Mouse (Mus musculus) heart, postnatal 0 days (tissue): ENCODE data around the gene Cic. TPM values are rescaled to one million over a fixed set of nuclear protein-coding genes. Genes with fewer than 3 reads are reported as not detected.
A peak's percentile ranks its signal among the peaks of the same experiment; 100 is the strongest.

Experiments
- ATAC-seq: fragments of 200-750 bp; cut with Nextera tagmentation; 2 replicates; pipeline ENCODE4 v1.8.0; 2017; ENCODE audit warnings: low read depth, moderate number of reproducible peaks, moderate library complexity; ENCODE audit not compliant: insufficient read depth
- DNase-seq: peaks from one replicate; pipeline ENCODE4 v3.0.0-alpha.2; 2016; ENCODE audit warnings: low spot score
- H3K27ac ChIP-seq: fragments of 300-500 bp; sonication (generic); 2 replicates; pipeline ENCODE4 v1.5.1; 2014; ENCODE audit warnings: low read depth, mild to moderate bottlenecking
- H3K27me3 ChIP-seq: fragments of 300-500 bp; sonication (generic); 2 replicates; pipeline ENCODE4 v1.6.1; 2014; ENCODE audit warnings: low read length, mixed read lengths; ENCODE audit not compliant: control insufficient read depth, insufficient read depth
- H3K36me3 ChIP-seq: fragments of 300-500 bp; sonication (generic); replicated peaks from 2 replicates; pipeline ENCODE4 v1.6.1; 2014; ENCODE audit warnings: low read length, mixed read lengths; ENCODE audit not compliant: control insufficient read depth, insufficient read depth
- H3K4me1 ChIP-seq: fragments of 300-500 bp; sonication (generic); 2 replicates; pipeline ENCODE4 v1.6.1; 2014; ENCODE audit warnings: antibody characterized with exemption; ENCODE audit not compliant: control insufficient read depth, insufficient read depth
- H3K4me2 ChIP-seq: fragments of 300-500 bp; sonication (generic); 2 replicates; pipeline ENCODE4 v1.6.1; 2014; ENCODE audit warnings: low read depth, mild to moderate bottlenecking, low read length, moderate library complexity
- H3K4me3 ChIP-seq: fragments of 300-500 bp; sonication (generic); 2 replicates; pipeline ENCODE4 v1.5.1; 2014; ENCODE audit warnings: low read depth, low read length
- H3K9ac ChIP-seq: fragments of 300-500 bp; sonication (generic); replicated peaks from 2 replicates; pipeline ENCODE4 v1.6.1; 2014; ENCODE audit warnings: low read depth, low read length, mixed read lengths
- H3K9me3 ChIP-seq: fragments of 300-500 bp; sonication (generic); replicated peaks from 2 replicates; pipeline ENCODE4 v1.6.1; 2016; ENCODE audit warnings: low read length; ENCODE audit not compliant: control insufficient read depth
- CTCF ChIP-seq: IDR thresholded peaks from 2 replicates; pipeline ENCODE4 v1.5.1; 2016; ENCODE audit warnings: antibody characterized with exemption, control low read depth, low read depth
- EP300 ChIP-seq: IDR thresholded peaks from 2 replicates; pipeline ENCODE4 v1.6.1; 2016; ENCODE audit warnings: antibody characterized with exemption, low read depth
- WGBS: fragments of 180-500 bp; shearing (Covaris S2); extraction: QIAGEN DNeasy Blood & Tissue Kit; methylation state at CpG from one replicate; pipeline ENCODE4 v1.1.7; 2014; 5-methylcytosine and 5-hydroxymethylcytosine counted together
- polyA plus RNA-seq: library from polyadenylated mRNA; unstranded; fragments of >200 nt; fragmentation: Nextera tagmentation; extraction: Ambion mirVana; gene quantifications from 2 replicates; pipeline ENCODE4 v1.2.1, GENCODE M21; 2015
- total RNA-seq: library from RNA; depleted of rRNA; stranded (reverse); fragments of >200 nt; gene quantifications from 2 replicates; pipeline ENCODE4 v1.2.3, GENCODE M21; 2014; ENCODE audit warnings: low replicate concordance

The Cic gene
- total and polyA plus RNA-seq, 2 experiments from 2014 or later = 16.9 to 63.0 TPM

GRCm38 (mm10) chr7:25238829-25239623 lies 28.5 kb upstream of the Cic start:
- peaks cover 15% of the 10 kb centered on the region for H3K36me3 ChIP-seq
- ATAC-seq (peak; percentile 53), DNase-seq (peak; percentile 96)
- no peaks in the 10 kb centered on the region for H3K9me3 ChIP-seq
- peak overlapping the region; percentile 90 for H3K4me3 ChIP-seq
- TF ChIP-seq CTCF (peak; percentile 74), EP300 (peak; percentile 13)
- peak overlapping the region; percentile 95 for H3K27ac ChIP-seq
- peak overlapping the region; percentile 40; the same call in 1 of the 2 replicates for H3K9ac ChIP-seq
- 2% methylated on average over 30 of the region's 30 CpGs for WGBS
- H3K27me3 ChIP-seq = no peaks in the 10 kb centered on the region
- H3K4me2 ChIP-seq = peak overlapping the region; percentile 69
- peaks cover 16% of the 10 kb centered on the region for H3K4me1 ChIP-seq

DNA sequence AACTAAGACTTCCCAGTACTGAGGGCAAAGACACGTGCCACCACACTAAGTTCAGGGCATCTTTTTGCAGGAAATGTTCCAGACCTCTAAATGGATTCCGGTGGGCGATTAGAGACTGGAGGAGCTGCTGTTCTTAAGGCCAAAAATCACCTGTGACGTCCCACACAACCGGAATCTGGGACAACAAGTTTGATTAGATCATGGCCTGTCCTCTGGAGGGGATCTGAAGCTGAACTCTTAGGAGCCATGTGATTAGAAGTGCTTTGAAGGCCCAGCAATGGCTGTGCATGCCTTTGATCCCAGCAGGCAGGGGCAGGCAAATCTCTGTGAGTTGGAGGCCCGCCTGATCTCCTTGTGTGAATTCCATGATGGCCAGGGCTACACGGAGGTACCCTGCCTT lies 26.9 kb upstream of the Cic start:
- H3K9me3 ChIP-seq = no peaks in the 10 kb centered on the region
- ATAC-seq = no peak
- TF ChIP-seq CTCF (no peak), EP300 (no peak)
- no peak overlapping the region for H3K4me2 ChIP-seq
- H3K27me3 ChIP-seq = no peaks in the 10 kb centered on the region
- no peak overlapping the region for H3K4me3 ChIP-seq
- 59% methylated on average over 7 of the region's 7 CpGs for WGBS
- peaks cover 31% of the 10 kb centered on the region for H3K36me3 ChIP-seq
- no peak for DNase-seq
- H3K9ac ChIP-seq = no peak overlapping the region
- H3K27ac ChIP-seq = no peak overlapping the region
- H3K4me1 ChIP-seq = peaks cover 19% of the 10 kb centered on the region

DNA sequence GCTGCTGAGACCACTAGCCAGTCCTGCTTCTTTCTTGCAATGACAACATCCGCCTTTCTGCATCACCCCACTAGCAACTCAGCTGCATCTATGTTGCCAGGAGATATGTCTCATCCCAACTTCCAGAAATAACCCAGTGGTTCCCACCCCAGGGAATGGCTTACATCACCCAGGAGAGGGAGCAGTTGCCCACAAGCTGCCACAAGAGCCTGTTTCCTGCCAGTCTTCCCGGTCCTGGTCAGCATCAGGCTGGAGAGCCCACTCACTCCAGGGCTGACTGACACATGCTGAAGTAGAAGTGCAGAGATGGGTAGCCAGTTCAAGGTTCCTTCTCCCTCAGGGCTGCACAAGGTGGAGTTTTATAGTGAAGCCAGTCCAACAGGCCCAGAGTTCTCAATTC lies 26.4 kb upstream of the Cic start:
- Histone ChIP-seq H3K36me3 (peaks cover 35% of the 10 kb centered on the region), H3K4me3 (no peak overlapping the region), H3K9ac (no peak overlapping the region), H3K27ac (peak overlapping the region; percentile 40), H3K9me3 (no peaks in the 10 kb centered on the region), H3K4me2 (no peak overlapping the region), H3K27me3 (no peaks in the 10 kb centered on the region), H3K4me1 (peaks cover 19% of the 10 kb centered on the region)
- WGBS = 24% methylated on average over 2 of the region's 2 CpGs
- TF ChIP-seq EP300 (no peak; the same call in 1 of the 2 replicates), CTCF (peak; percentile 87)
- ATAC-seq (no peak; the same call in 1 of the 2 replicates), DNase-seq (peak; percentile 83)

DNA sequence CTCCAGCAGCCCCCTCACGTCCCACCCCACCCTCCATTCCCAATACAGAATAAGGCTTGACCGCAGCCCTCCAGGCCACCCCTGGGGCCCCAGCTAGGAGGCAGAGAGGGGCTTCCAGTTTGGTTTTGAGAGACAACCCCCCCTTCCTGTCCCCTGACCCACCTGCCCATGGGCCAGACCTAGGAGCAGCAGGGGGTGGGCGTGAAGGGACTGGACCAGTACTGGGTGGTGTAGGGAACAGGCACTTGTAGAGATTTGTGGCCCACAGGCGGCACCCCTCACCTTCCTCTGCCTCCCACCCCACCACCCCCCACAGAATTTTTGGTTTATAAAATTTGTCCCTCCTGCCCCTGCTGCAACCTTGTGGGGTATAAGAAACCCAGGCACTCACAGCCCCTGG lies 24.1 kb upstream of the Cic start:
- Histone ChIP-seq H3K27ac (no peak overlapping the region), H3K4me2 (no peak overlapping the region), H3K27me3 (no peaks in the 10 kb centered on the region), H3K9me3 (no peaks in the 10 kb centered on the region), H3K4me3 (no peak overlapping the region), H3K4me1 (peaks cover 32% of the 10 kb centered on the region), H3K9ac (no peak overlapping the region), H3K36me3 (peaks cover 35% of the 10 kb centered on the region)
- no peak for TF ChIP-seq CTCF
- TF ChIP-seq EP300 = no peak
- no peak for DNase-seq
- 85% methylated on average over 4 of the region's 4 CpGs for WGBS
- ATAC-seq = no peak

GRCm38 (mm10) chr7:25244562-25245369 lies 22.7 kb upstream of the Cic start:
- Histone ChIP-seq H3K27ac (no peak overlapping the region), H3K4me1 (peaks cover 33% of the 10 kb centered on the region), H3K4me3 (no peak overlapping the region), H3K27me3 (no peaks in the 10 kb centered on the region), H3K4me2 (no peak overlapping the region), H3K36me3 (peaks cover 35% of the 10 kb centered on the region), H3K9me3 (no peaks in the 10 kb centered on the region), H3K9ac (no peak overlapping the region)
- DNase-seq (no peak), ATAC-seq (no peak)
- 84% methylated on average over 30 of the region's 30 CpGs for WGBS
- no peak for TF ChIP-seq EP300
